Mouse (Mus musculus): ENCODE data around the gene Cyp2b13. TPM values are rescaled to one million over a fixed set of nuclear protein-coding genes. Genes with fewer than 3 reads are reported as not detected.
"Not testable (repeated sequence)": the region's sequence is repeated elsewhere in the genome, so short reads cannot be mapped to it uniquely, and the experiment has no call there.

Gene Cyp2b13
- total and polyA plus RNA-seq, 3 experiments = not detected

- TF ChIP-seq NRF1 (IDR thresholded peaks at IDR 0.05; ENCODE audit: insufficient read depth, low read depth, low read length, poor library complexity, severe bottlenecking) (no peak), MEF2A (IDR thresholded peaks at IDR 0.05; ENCODE audit: extremely low read depth, insufficient replicate concordance, low read depth, low read length, poor library complexity, severe bottlenecking) (no peak)
These were observed 21.3 kb downstream of the Cyp2b13 start (continued) for GRCm38 (mm10) chr7:26082595-26082994.

- TF ChIP-seq CTCF (IDR thresholded peaks at IDR 0.05 in 2 of 3, conservative IDR thresholded peaks at IDR 0.05 in 1 of 3; ENCODE audit: control insufficient read depth in 1 of 3, insufficient read depth in 1 of 3, low read depth in 2 of 3, low read length in 3 of 3, poor library complexity in 1 of 3, severe bottlenecking in 1 of 3) (no peak), MYC (IDR thresholded peaks at IDR 0.05; ENCODE audit: low read depth, low read length) (no peak), ZKSCAN1 (IDR thresholded peaks at IDR 0.05; ENCODE audit: low read depth, low read length) (no peak), CHD1 (IDR thresholded peaks at IDR 0.05; ENCODE audit: low read depth, low read length) (no peak), ZMIZ1 (IDR thresholded peaks at IDR 0.05; ENCODE audit: low read depth, low read length) (no peak), ZNF384 (IDR thresholded peaks at IDR 0.05; ENCODE audit: low read depth, low read length) (no peak)
- no peak overlapping the region for H3K27ac ChIP-seq (ENCODE audit: control insufficient read depth, low read depth, low read length)
- no peaks in the 10 kb centered on the region for H3K27me3 ChIP-seq (ENCODE audit: control insufficient read depth in 1 of 2, insufficient read depth in 2 of 2, low read length in 2 of 2)
- no peaks in the 10 kb centered on the region for H3K79me2 ChIP-seq (ENCODE audit: control insufficient read depth, insufficient read depth, low read length, poor library complexity)
- H3K4me3 ChIP-seq (ENCODE audit: control insufficient read depth in 1 of 2, insufficient read depth in 1 of 2, low read depth in 2 of 2, low read length in 2 of 2) = no peak overlapping the region
- H3K9me3 ChIP-seq (replicated peaks; ENCODE audit: insufficient read depth, low read length) = no peaks in the 10 kb centered on the region
- no peak overlapping the region for H3K9ac ChIP-seq (ENCODE audit: control insufficient read depth, low read depth, low read length, poor library complexity, severe bottlenecking)
- no peaks in the 10 kb centered on the region for H3K4me1 ChIP-seq (ENCODE audit: control insufficient read depth in 1 of 2, insufficient read depth in 2 of 2, low read length in 2 of 2)
- no peaks in the 10 kb centered on the region for H3K36me3 ChIP-seq (ENCODE audit: control insufficient read depth in 1 of 2, insufficient read depth in 2 of 2, low read length in 2 of 2)
- no peak for DNase-seq (ENCODE audit: low read depth, low spot score)
These were observed 26.1 kb downstream of the Cyp2b13 start for GRCm38 (mm10) chr7:26087391-26087790.

DNA sequence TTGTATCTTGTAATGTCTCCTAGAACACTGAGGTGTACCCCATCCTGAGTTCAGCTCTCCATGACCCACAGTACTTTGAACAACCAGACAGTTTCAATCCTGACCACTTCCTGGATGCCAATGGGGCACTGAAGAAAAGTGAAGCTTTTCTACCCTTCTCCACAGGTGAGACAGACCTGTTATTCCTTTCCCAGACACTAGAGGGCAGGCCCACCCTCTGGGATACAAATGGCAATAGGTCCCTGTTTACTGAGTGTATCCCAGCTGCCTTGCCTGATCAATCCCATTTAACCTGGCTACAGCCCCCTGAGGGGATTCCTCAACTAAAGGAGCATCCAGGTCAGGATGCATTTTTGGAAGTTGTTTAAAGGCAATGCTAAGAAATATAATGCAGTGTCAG lies 27.3 kb downstream of the Cyp2b13 start:
- not testable (repeated sequence) for H3K79me2 ChIP-seq (ENCODE audit: control insufficient read depth, insufficient read depth, low read length, poor library complexity); H3K27ac ChIP-seq (ENCODE audit: control insufficient read depth, low read depth, low read length); DNase-seq (ENCODE audit: low read depth, low spot score); H3K9ac ChIP-seq (ENCODE audit: control insufficient read depth, low read depth, low read length, poor library complexity, severe bottlenecking); H3K4me1 ChIP-seq (ENCODE audit: control insufficient read depth in 1 of 2, insufficient read depth in 2 of 2, low read length in 2 of 2); H3K27me3 ChIP-seq (ENCODE audit: control insufficient read depth in 1 of 2, insufficient read depth in 2 of 2, low read length in 2 of 2); H3K36me3 ChIP-seq (ENCODE audit: control insufficient read depth in 1 of 2, insufficient read depth in 2 of 2, low read length in 2 of 2); H3K4me3 ChIP-seq (ENCODE audit: control insufficient read depth in 1 of 2, insufficient read depth in 1 of 2, low read depth in 2 of 2, low read length in 2 of 2); H3K9me3 ChIP-seq (replicated peaks; ENCODE audit: insufficient read depth, low read length)
- TF ChIP-seq CTCF (IDR thresholded peaks at IDR 0.05 in 2 of 3, conservative IDR thresholded peaks at IDR 0.05 in 1 of 3; ENCODE audit: control insufficient read depth in 1 of 3, insufficient read depth in 1 of 3, low read depth in 2 of 3, low read length in 3 of 3, poor library complexity in 1 of 3, severe bottlenecking in 1 of 3) (peak in 2 of 3 experiments; percentile 14 to 34; a peak in 4 of 6 replicates), SMC3 (IDR thresholded peaks at IDR 0.05; ENCODE audit: low read depth, low read length) (0 out of 2 replicates have a peak, but pooled peaks have one; percentile 14)

DNA sequence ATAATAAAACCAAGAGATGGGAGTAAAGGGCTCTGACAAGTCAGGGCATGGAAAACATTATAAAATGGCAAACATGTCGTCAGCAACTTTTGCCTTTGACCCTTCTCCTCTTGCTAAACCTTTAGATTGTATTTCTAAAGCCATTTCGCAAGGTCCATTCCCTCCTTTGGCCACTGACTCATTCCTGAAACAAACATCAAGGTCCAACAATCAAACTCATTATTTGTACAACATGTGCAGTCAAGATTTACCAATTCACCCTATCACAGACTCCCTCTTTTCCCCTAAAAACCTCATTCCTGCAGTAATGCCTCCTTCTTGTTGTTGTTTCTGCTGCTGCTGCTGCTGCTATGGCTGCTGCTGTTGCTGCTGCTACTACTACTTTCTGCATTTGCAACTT lies 78.3 kb downstream of the Cyp2b13 start:
- H3K27me3 ChIP-seq (ENCODE audit: control insufficient read depth in 1 of 2, insufficient read depth in 2 of 2, low read length in 2 of 2); DNase-seq (ENCODE audit: low read depth, low spot score); H3K27ac ChIP-seq (ENCODE audit: control insufficient read depth, low read depth, low read length); H3K9ac ChIP-seq (ENCODE audit: control insufficient read depth, low read depth, low read length, poor library complexity, severe bottlenecking); H3K4me1 ChIP-seq (ENCODE audit: control insufficient read depth in 1 of 2, insufficient read depth in 2 of 2, low read length in 2 of 2); H3K9me3 ChIP-seq (replicated peaks; ENCODE audit: insufficient read depth, low read length); H3K4me3 ChIP-seq (ENCODE audit: control insufficient read depth in 1 of 2, insufficient read depth in 1 of 2, low read depth in 2 of 2, low read length in 2 of 2); H3K79me2 ChIP-seq (ENCODE audit: control insufficient read depth, insufficient read depth, low read length, poor library complexity); H3K36me3 ChIP-seq (ENCODE audit: control insufficient read depth in 1 of 2, insufficient read depth in 2 of 2, low read length in 2 of 2): not testable (repeated sequence)

DNA sequence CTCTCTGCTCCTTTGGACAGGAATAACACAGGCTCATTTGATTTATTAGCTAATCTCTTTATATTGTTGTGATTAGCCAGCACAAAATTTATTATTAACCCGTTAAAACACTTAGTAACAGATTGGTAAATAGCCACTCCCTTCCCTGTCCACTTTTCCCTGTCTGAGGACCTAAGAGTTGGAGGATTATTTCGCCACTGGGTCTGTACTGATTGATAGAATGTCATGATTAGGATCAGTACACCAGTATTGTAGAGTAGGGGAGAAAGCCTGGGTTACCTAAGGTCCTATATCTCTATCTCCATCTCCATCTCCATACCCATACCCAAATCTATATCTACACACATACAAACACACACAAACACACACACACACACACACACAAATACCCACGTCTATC lies 82.4 kb downstream of the Cyp2b13 start:
- not testable (repeated sequence) for H3K27ac ChIP-seq (ENCODE audit: control insufficient read depth, low read depth, low read length); DNase-seq (ENCODE audit: low read depth, low spot score); H3K27me3 ChIP-seq (ENCODE audit: control insufficient read depth in 1 of 2, insufficient read depth in 2 of 2, low read length in 2 of 2); H3K9ac ChIP-seq (ENCODE audit: control insufficient read depth, low read depth, low read length, poor library complexity, severe bottlenecking); H3K9me3 ChIP-seq (replicated peaks; ENCODE audit: insufficient read depth, low read length); H3K79me2 ChIP-seq (ENCODE audit: control insufficient read depth, insufficient read depth, low read length, poor library complexity); H3K4me1 ChIP-seq (ENCODE audit: control insufficient read depth in 1 of 2, insufficient read depth in 2 of 2, low read length in 2 of 2); H3K36me3 ChIP-seq (ENCODE audit: control insufficient read depth in 1 of 2, insufficient read depth in 2 of 2, low read length in 2 of 2); H3K4me3 ChIP-seq (ENCODE audit: control insufficient read depth in 1 of 2, insufficient read depth in 1 of 2, low read depth in 2 of 2, low read length in 2 of 2)

Measured in MEL (cell line).